Mouse (Mus musculus): ENCODE results near the gene Syngr2. TPM values are rescaled to one million over a fixed set of nuclear protein-coding genes. Genes with fewer than 3 reads are reported as not detected.

Gene Syngr2
- polyA plus RNA-seq, 1 experiment: 68.6 TPM

- Histone ChIP-seq H3K27ac (ENCODE audit: insufficient read depth, low read length) (no peak overlapping the region), H3K4me1 (ENCODE audit: control insufficient read depth, insufficient read depth, low read length) (no peaks in the 10 kb centered on the region), H3K4me3 (ENCODE audit: insufficient read depth, low read length) (no peak overlapping the region)
- TF ChIP-seq CTCF (IDR thresholded peaks at IDR 0.05; ENCODE audit: borderline replicate concordance, insufficient read depth, low read length) (no peak), POLR2A (IDR thresholded peaks at IDR 0.05; ENCODE audit: low read depth, low read length) (no peak)
Measured at GRCm38 (mm10) chr11:117790703-117791440, 18.6 kb upstream of the Syngr2 start.

- TF ChIP-seq POLR2A (IDR thresholded peaks at IDR 0.05; ENCODE audit: low read depth, low read length): no peak
- TF ChIP-seq CTCF (IDR thresholded peaks at IDR 0.05; ENCODE audit: borderline replicate concordance, insufficient read depth, low read length): no peak
- Histone ChIP-seq H3K4me3 (ENCODE audit: insufficient read depth, low read length) (no peak overlapping the region), H3K27ac (ENCODE audit: insufficient read depth, low read length) (no peak overlapping the region), H3K4me1 (ENCODE audit: control insufficient read depth, insufficient read depth, low read length) (no peaks in the 10 kb centered on the region)
Measured at GRCm38 (mm10) chr11:117791441-117791761, 18.1 kb upstream of the Syngr2 start.

GRCm38 (mm10) chr11:117792281-117792888 is 17.1 kb upstream of the Syngr2 start:
- H3K4me1 ChIP-seq (ENCODE audit: control insufficient read depth, insufficient read depth, low read length): no peaks in the 10 kb centered on the region
- H3K4me3 ChIP-seq (ENCODE audit: insufficient read depth, low read length): no peak overlapping the region
- no peak overlapping the region for H3K27ac ChIP-seq (ENCODE audit: insufficient read depth, low read length)
- TF ChIP-seq POLR2A (IDR thresholded peaks at IDR 0.05; ENCODE audit: low read depth, low read length) (no peak), CTCF (IDR thresholded peaks at IDR 0.05; ENCODE audit: borderline replicate concordance, insufficient read depth, low read length) (no peak)

- Histone ChIP-seq H3K27ac (ENCODE audit: insufficient read depth, low read length) (no peak overlapping the region), H3K4me3 (ENCODE audit: insufficient read depth, low read length) (no peak overlapping the region), H3K4me1 (ENCODE audit: control insufficient read depth, insufficient read depth, low read length) (no peaks in the 10 kb centered on the region)
- TF ChIP-seq CTCF (IDR thresholded peaks at IDR 0.05; ENCODE audit: borderline replicate concordance, insufficient read depth, low read length): no peak
- no peak for TF ChIP-seq POLR2A (IDR thresholded peaks at IDR 0.05; ENCODE audit: low read depth, low read length)
Measured at GRCm38 (mm10) chr11:117794035-117794551, 15.4 kb upstream of the Syngr2 start.

GRCm38 (mm10) chr11:117796954-117797353 is 12.5 kb upstream of the Syngr2 start:
- H3K4me1 ChIP-seq (ENCODE audit: control insufficient read depth, insufficient read depth, low read length): no peaks in the 10 kb centered on the region
- no peak overlapping the region for H3K27ac ChIP-seq (ENCODE audit: insufficient read depth, low read length)
- TF ChIP-seq POLR2A (IDR thresholded peaks at IDR 0.05; ENCODE audit: low read depth, low read length) (no peak), CTCF (IDR thresholded peaks at IDR 0.05; ENCODE audit: borderline replicate concordance, insufficient read depth, low read length) (no peak)
- H3K4me3 ChIP-seq (ENCODE audit: insufficient read depth, low read length): no peak overlapping the region

GRCm38 (mm10) chr11:117797511-117798159 is 11.8 kb upstream of the Syngr2 start, which contains the start of gene 6030468B19Rik:
Gene 6030468B19Rik, plus strand, starts transcription at chr11:117797660.
- H3K27ac ChIP-seq (ENCODE audit: insufficient read depth, low read length): no peak within 1 kb of the TSS
- H3K4me3 ChIP-seq (ENCODE audit: insufficient read depth, low read length): no peak within 1 kb of the TSS
- TF ChIP-seq POLR2A (IDR thresholded peaks at IDR 0.05; ENCODE audit: low read depth, low read length) (no peak), CTCF (IDR thresholded peaks at IDR 0.05; ENCODE audit: borderline replicate concordance, insufficient read depth, low read length) (no peak)
- H3K4me1 ChIP-seq (ENCODE audit: control insufficient read depth, insufficient read depth, low read length): no peaks in the 10 kb centered on the region

- H3K4me1 ChIP-seq (ENCODE audit: control insufficient read depth, insufficient read depth, low read length): no peaks in the 10 kb centered on the region
- H3K27ac ChIP-seq (ENCODE audit: insufficient read depth, low read length): no peak overlapping the region
- no peak for TF ChIP-seq CTCF (IDR thresholded peaks at IDR 0.05; ENCODE audit: borderline replicate concordance, insufficient read depth, low read length)
- no peak for TF ChIP-seq POLR2A (IDR thresholded peaks at IDR 0.05; ENCODE audit: low read depth, low read length)
- H3K4me3 ChIP-seq (ENCODE audit: insufficient read depth, low read length): no peak overlapping the region
Measured at GRCm38 (mm10) chr11:117798160-117798541, 11.3 kb upstream of the Syngr2 start.

GRCm38 (mm10) chr11:117799174-117799573 is 10.3 kb upstream of the Syngr2 start:
- TF ChIP-seq CTCF (IDR thresholded peaks at IDR 0.05; ENCODE audit: borderline replicate concordance, insufficient read depth, low read length) (no peak), POLR2A (IDR thresholded peaks at IDR 0.05; ENCODE audit: low read depth, low read length) (no peak)
- Histone ChIP-seq H3K27ac (ENCODE audit: insufficient read depth, low read length) (no peak overlapping the region), H3K4me3 (ENCODE audit: insufficient read depth, low read length) (no peak overlapping the region), H3K4me1 (ENCODE audit: control insufficient read depth, insufficient read depth, low read length) (no peaks in the 10 kb centered on the region)

GRCm38 (mm10) chr11:117800038-117800437 is 9.4 kb upstream of the Syngr2 start:
- no peaks in the 10 kb centered on the region for H3K4me1 ChIP-seq (ENCODE audit: control insufficient read depth, insufficient read depth, low read length)
- no peak overlapping the region for H3K4me3 ChIP-seq (ENCODE audit: insufficient read depth, low read length)
- TF ChIP-seq CTCF (IDR thresholded peaks at IDR 0.05; ENCODE audit: borderline replicate concordance, insufficient read depth, low read length) (no peak), POLR2A (IDR thresholded peaks at IDR 0.05; ENCODE audit: low read depth, low read length) (no peak)
- no peak overlapping the region for H3K27ac ChIP-seq (ENCODE audit: insufficient read depth, low read length)

- H3K27ac ChIP-seq (ENCODE audit: insufficient read depth, low read length): no peak overlapping the region
- TF ChIP-seq CTCF (IDR thresholded peaks at IDR 0.05; ENCODE audit: borderline replicate concordance, insufficient read depth, low read length): no peak
- TF ChIP-seq POLR2A (IDR thresholded peaks at IDR 0.05; ENCODE audit: low read depth, low read length): no peak
- H3K4me3 ChIP-seq (ENCODE audit: insufficient read depth, low read length): no peak overlapping the region
- no peaks in the 10 kb centered on the region for H3K4me1 ChIP-seq (ENCODE audit: control insufficient read depth, insufficient read depth, low read length)
Measured at GRCm38 (mm10) chr11:117801650-117802049, 7.8 kb upstream of the Syngr2 start.
